Mouse (Mus musculus) spleen, adult 12 weeks (tissue): ENCODE measurements around the gene Pitx1.

Experiments
- DNase-seq: peaks from one replicate; pipeline ENCODE4 v3.0.0; 2022; ENCODE audit warnings: low spot score

Gene Pitx1

GRCm38 (mm10) chr13:55836142-55836625 is at the start of gene Pitx1:
Gene Pitx1 (minus strand): TSS chr13:55836192.
- DNase-seq, result no peak

- DNase-seq, result no peak
These were observed 45.6 kb upstream of the Pitx1 start for GRCm38 (mm10) chr13:55881431-55882202.

- DNase-seq, result no peak
These were observed 42.4 kb upstream of the Pitx1 start for GRCm38 (mm10) chr13:55878353-55878752.

DNA sequence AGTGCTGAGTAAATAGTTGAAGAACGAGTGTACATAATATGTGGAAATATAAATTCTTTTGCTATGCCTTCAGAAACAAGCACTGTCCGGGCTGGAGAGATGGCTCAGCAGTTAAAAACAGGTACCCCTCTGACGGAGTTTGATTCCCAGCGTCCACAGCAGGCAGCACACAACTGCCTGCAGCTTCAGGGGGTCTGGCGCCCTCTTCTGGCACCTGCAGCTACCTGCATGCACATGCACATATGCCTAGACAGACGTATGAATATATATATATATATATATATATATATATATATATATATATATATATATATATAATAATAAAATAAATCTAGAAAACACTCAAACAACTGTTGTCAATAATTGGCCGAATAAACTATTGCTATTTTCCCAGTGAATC is 35.4 kb upstream of the Pitx1 start:
- DNase-seq, result no peak

GRCm38 (mm10) chr13:55870001-55870400 is 34.0 kb upstream of the Pitx1 start:
- DNase-seq, result no peak

GRCm38 (mm10) chr13:55867540-55868103 is 31.6 kb upstream of the Pitx1 start:
- no peak for DNase-seq

DNA sequence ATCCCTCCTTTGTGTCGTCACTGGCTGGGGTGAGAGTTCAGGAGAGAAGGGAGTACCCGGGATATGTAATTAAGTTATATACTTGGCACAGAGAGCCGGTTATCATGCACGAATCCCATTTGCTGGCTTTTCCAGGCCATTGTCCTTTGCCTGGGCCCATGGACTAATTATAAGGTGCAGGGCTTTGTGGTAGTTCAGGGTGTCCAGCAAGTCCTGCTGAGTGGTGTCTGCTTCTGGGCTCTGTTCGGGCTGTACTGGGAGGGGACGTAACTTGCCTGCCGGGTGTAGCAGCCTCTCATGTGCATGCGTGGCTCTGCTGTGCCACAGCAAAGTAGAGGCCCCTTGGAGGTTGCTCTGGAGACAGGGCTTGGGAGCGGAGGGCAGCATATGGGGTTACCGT is 24.5 kb upstream of the Pitx1 start:
- no peak for DNase-seq

DNA sequence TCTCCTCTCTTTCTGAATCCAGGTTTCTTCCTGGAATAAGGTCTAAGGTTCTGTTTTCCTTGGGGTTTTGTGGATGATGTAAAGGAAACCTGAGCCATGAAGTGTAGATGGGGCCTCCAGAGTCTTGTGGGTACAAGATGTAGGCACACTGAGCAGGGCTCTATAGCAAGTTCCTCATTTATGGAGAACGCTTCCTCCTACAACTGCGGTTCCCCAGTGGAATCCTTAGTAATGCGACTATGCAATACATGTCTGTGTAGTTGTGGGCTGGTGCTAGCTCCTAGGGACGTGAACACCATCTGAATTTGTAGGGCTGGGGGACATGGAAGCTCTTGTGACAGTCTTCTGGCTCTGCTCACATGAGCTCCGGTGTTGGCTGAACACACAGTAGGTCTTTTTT is 22.5 kb upstream of the Pitx1 start:
- no peak for DNase-seq

- DNase-seq, result no peak
These were observed 19.8 kb upstream of the Pitx1 start for GRCm38 (mm10) chr13:55855793-55856192.

GRCm38 (mm10) chr13:55852205-55852604 is 16.2 kb upstream of the Pitx1 start:
- no peak for DNase-seq

DNA sequence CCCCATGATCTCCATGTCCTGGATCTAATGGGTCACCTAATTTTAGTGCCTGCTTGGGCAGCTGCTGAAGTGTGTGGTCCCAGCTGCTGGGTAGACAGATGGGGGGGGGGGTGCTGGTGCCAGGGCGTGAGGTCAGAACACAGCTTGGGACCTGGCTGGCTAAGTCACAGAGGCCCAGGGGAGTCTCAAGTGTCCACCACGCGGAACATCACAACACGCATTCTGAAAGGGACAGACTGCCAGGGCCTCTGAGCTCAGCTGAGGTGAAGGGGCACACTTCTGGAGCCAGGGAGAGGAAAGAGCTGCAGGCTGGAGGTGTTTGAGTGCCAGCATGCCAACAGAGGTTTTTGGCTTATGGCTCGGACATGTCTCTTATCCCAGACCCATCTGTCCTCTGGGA is 14.7 kb upstream of the Pitx1 start:
- DNase-seq, result no peak

GRCm38 (mm10) chr13:55848604-55849190 is 12.7 kb upstream of the Pitx1 start:
- DNase-seq, result no peak

DNA sequence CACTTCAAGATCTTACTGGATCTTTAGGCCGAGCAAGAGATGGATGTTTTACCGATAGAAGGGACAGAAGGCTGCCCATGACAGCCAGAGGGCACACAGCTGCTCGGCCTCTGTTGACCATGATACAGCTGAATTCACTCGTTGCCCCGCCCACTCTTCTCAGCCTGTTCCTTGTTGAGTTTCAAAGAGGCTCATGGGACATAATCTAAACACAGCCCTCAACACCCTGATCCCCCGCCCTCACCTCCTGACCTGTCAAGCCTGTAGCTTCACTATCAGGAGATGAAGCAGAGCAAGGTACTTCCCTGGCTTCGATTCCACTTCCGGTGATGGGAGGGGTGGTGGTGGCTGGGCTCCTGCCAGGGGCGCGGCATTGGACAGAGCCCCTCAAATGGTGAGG is 11.8 kb upstream of the Pitx1 start:
- DNase-seq, result no peak

GRCm38 (mm10) chr13:55843700-55844099 is 7.7 kb upstream of the Pitx1 start:
- DNase-seq, result no peak

DNA sequence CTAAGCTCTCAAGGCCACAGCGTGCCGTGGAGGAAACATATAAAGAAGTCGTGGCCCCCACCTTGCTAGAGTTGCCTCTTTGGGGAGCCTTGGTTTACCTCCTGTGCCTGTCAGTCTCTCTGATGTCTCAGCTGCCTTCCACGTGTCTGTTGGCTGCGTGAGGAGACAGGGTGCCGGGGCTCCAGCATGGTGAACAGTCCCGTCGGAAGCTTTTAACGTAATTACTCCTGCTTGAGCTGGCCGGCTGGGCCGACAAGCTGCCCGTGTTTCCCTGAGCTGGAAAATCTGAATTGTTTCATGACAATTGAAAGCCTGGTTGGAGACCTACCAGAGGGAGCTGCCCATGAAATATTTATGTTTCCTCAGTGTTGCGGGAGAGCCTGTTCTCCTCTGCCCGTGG is 4.2 kb upstream of the Pitx1 start:
- DNase-seq, result no peak

GRCm38 (mm10) chr13:55836786-55837780 is 1.1 kb upstream of the Pitx1 start:
- DNase-seq, result no peak

GRCm38 (mm10) chr13:55835548-55836097 is 369 bp downstream of the Pitx1 start:
- DNase-seq, result no peak

- no peak for DNase-seq
These were observed 1.3 kb downstream of the Pitx1 start for GRCm38 (mm10) chr13:55834667-55835066.

GRCm38 (mm10) chr13:55833921-55834320 is 2.1 kb downstream of the Pitx1 start:
- DNase-seq, result no peak

DNA sequence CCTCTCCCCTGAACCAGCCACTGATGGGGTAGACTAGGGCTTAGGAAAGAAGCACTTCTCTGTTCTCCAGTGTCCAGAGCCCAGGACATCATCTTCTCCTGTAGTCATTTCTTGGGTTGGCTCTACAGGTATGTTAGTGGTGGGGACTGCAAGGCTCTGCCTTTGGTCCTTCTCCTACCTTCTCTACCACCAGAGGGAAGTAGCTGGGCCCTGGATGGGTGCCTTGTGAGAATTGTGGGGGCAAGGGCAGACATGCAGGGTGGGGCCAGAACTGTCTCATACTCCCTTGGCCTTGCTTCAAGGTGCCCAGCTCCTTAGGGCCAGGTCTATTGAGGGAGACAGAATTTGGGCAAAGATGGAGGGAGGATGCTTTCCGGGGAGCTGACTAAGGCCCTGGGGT is 3.4 kb downstream of the Pitx1 start:
- no peak for DNase-seq

GRCm38 (mm10) chr13:55831722-55832160 is 4.3 kb downstream of the Pitx1 start:
- no peak for DNase-seq
